Mouse (Mus musculus): ENCODE measurements around the gene Akt1s1. TPM values are rescaled to one million over a fixed set of nuclear protein-coding genes. Genes with fewer than 3 reads are reported as not detected.

Gene Akt1s1
- polyA plus RNA-seq, 1 experiment from 2014 or later, result 69.0 TPM

DNA sequence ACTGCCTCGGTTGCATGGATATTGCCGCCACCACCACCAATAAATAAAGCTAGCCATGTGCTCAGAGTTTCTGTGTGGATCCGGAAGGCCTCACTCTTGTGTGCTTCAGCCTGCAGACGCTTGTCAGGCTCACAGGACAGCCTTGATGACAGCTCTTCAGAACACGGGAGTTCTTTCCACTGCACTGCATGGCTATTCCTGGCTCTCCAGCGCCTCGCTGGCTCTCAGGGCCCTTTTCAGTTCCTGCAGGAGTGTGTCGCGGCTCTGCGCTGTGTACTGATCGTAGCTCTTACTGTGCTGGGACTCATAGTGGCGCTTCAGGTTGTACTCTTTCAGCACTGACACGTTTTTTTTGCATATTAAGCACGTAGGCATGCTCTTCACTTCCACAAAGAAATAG is 29.0 kb downstream of the Akt1s1 start:
- DNase-seq (ENCODE audit: low spot score) (no peak), ATAC-seq (ENCODE audit: low read depth) (no peak)
- Histone ChIP-seq H3K9ac (ENCODE audit: low read depth, low read length) (no peak overlapping the region), H3K4me3 (ENCODE audit: low read depth, low read length) (no peak overlapping the region), H3K9me3 (ENCODE audit: control insufficient read depth, low read length) (no peaks in the 10 kb centered on the region), H3K27ac (replicated peaks; ENCODE audit: low read depth, low read length) (no peak overlapping the region), H3K36me3 (ENCODE audit: control insufficient read depth, insufficient read depth, low read length) (peaks cover 69% of the 10 kb centered on the region), H3K4me1 (ENCODE audit: control insufficient read depth, insufficient read depth, low read length) (no peaks in the 10 kb centered on the region), H3K27me3 (replicated peaks; ENCODE audit: control insufficient read depth, insufficient read depth, low read length) (no peaks in the 10 kb centered on the region), H3K4me2 (ENCODE audit: low read depth, low read length) (no peak overlapping the region)
- WGBS, result 89% methylated on average over 14 of the region's 14 CpGs

GRCm38 (mm10) chr7:44883036-44883435 is 34.2 kb downstream of the Akt1s1 start:
- 95% methylated on average over 3 of the region's 3 CpGs for WGBS

GRCm38 (mm10) chr7:44884637-44885036 is 35.8 kb downstream of the Akt1s1 start:
- 95% methylated on average over 5 of the region's 5 CpGs for WGBS

More at GRCm38 (mm10) chr7:44883036-44883435, 34.2 kb downstream of the Akt1s1 start:
- H3K4me1 ChIP-seq (ENCODE audit: control insufficient read depth, insufficient read depth, low read length), result no peaks in the 10 kb centered on the region
- no peak overlapping the region for H3K27ac ChIP-seq (replicated peaks; ENCODE audit: low read depth, low read length)
- no peak overlapping the region for H3K9ac ChIP-seq (ENCODE audit: low read depth, low read length)
- H3K9me3 ChIP-seq (ENCODE audit: control insufficient read depth, low read length), result no peaks in the 10 kb centered on the region
- peaks cover 85% of the 10 kb centered on the region for H3K36me3 ChIP-seq (ENCODE audit: control insufficient read depth, insufficient read depth, low read length)
- H3K27me3 ChIP-seq (replicated peaks; ENCODE audit: control insufficient read depth, insufficient read depth, low read length), result no peaks in the 10 kb centered on the region
- ATAC-seq (ENCODE audit: low read depth), result no peak
- no peak overlapping the region for H3K4me3 ChIP-seq (ENCODE audit: low read depth, low read length)
- H3K4me2 ChIP-seq (ENCODE audit: low read depth, low read length), result no peak overlapping the region
- DNase-seq (ENCODE audit: low spot score), result no peak

DNA sequence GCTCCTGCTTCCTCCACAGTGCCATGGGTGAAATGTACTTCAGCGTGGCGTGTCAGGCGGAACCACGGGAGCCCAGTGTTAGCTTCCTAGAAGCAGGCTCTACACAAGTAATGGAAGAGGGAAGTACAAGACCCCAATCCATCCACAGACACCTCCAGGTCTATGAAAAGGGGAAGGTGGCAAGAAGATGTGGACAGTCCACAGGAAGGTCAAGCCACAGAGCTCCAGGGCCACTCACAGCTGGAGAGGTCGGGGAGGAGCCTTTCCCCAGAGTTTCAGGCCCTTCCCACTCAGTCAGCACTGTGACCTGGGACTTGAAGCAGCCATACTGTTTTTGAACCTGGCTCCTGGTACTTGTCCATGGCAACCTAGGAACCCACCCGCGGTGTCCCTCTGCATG is 38.2 kb downstream of the Akt1s1 start:
- Histone ChIP-seq H3K36me3 (ENCODE audit: control insufficient read depth, insufficient read depth, low read length) (peaks cover 74% of the 10 kb centered on the region), H3K27ac (replicated peaks; ENCODE audit: low read depth, low read length) (no peak overlapping the region), H3K4me3 (ENCODE audit: low read depth, low read length) (no peak overlapping the region), H3K4me1 (ENCODE audit: control insufficient read depth, insufficient read depth, low read length) (peaks cover 13% of the 10 kb centered on the region), H3K9me3 (ENCODE audit: control insufficient read depth, low read length) (no peaks in the 10 kb centered on the region), H3K4me2 (ENCODE audit: low read depth, low read length) (no peak overlapping the region), H3K27me3 (replicated peaks; ENCODE audit: control insufficient read depth, insufficient read depth, low read length) (no peaks in the 10 kb centered on the region), H3K9ac (ENCODE audit: low read depth, low read length) (0 out of 2 replicates have a peak overlapping the region, but pooled peaks have one; percentile 25)
- 86% methylated on average over 7 of the region's 7 CpGs for WGBS
- ATAC-seq (ENCODE audit: low read depth) (no peak), DNase-seq (ENCODE audit: low spot score) (no peak)

More at GRCm38 (mm10) chr7:44884637-44885036, 35.8 kb downstream of the Akt1s1 start:
- H3K4me3 ChIP-seq (ENCODE audit: low read depth, low read length), result no peak overlapping the region
- no peaks in the 10 kb centered on the region for H3K4me1 ChIP-seq (ENCODE audit: control insufficient read depth, insufficient read depth, low read length)
- no peaks in the 10 kb centered on the region for H3K9me3 ChIP-seq (ENCODE audit: control insufficient read depth, low read length)
- H3K9ac ChIP-seq (ENCODE audit: low read depth, low read length), result no peak overlapping the region
- no peak overlapping the region for H3K4me2 ChIP-seq (ENCODE audit: low read depth, low read length)
- DNase-seq (ENCODE audit: low spot score) (no peak), ATAC-seq (ENCODE audit: low read depth) (no peak)
- peaks cover 85% of the 10 kb centered on the region for H3K36me3 ChIP-seq (ENCODE audit: control insufficient read depth, insufficient read depth, low read length)
- no peak overlapping the region for H3K27ac ChIP-seq (replicated peaks; ENCODE audit: low read depth, low read length)
- H3K27me3 ChIP-seq (replicated peaks; ENCODE audit: control insufficient read depth, insufficient read depth, low read length), result no peaks in the 10 kb centered on the region

GRCm38 (mm10) chr7:44888256-44889105 is 39.7 kb downstream of the Akt1s1 start:
- Histone ChIP-seq H3K9me3 (ENCODE audit: control insufficient read depth, low read length) (no peaks in the 10 kb centered on the region), H3K4me2 (ENCODE audit: low read depth, low read length) (no peak overlapping the region), H3K9ac (ENCODE audit: low read depth, low read length) (no peak overlapping the region), H3K4me3 (ENCODE audit: low read depth, low read length) (no peak overlapping the region), H3K4me1 (ENCODE audit: control insufficient read depth, insufficient read depth, low read length) (peaks cover 18% of the 10 kb centered on the region), H3K27ac (replicated peaks; ENCODE audit: low read depth, low read length) (no peak overlapping the region), H3K36me3 (ENCODE audit: control insufficient read depth, insufficient read depth, low read length) (peaks cover 62% of the 10 kb centered on the region), H3K27me3 (replicated peaks; ENCODE audit: control insufficient read depth, insufficient read depth, low read length) (no peaks in the 10 kb centered on the region)
- ATAC-seq (ENCODE audit: low read depth), result no peak
- no peak for DNase-seq (ENCODE audit: low spot score)
- 89% methylated on average over 12 of the region's 13 CpGs for WGBS

- H3K4me1 ChIP-seq (ENCODE audit: control insufficient read depth, insufficient read depth, low read length), result peaks cover 26% of the 10 kb centered on the region
- no peaks in the 10 kb centered on the region for H3K9me3 ChIP-seq (ENCODE audit: control insufficient read depth, low read length)
- H3K36me3 ChIP-seq (ENCODE audit: control insufficient read depth, insufficient read depth, low read length), result peaks cover 48% of the 10 kb centered on the region
- H3K4me2 ChIP-seq (ENCODE audit: low read depth, low read length), result peak overlapping the region; percentile 95; the same call in 1 of the 2 replicates
- DNase-seq (ENCODE audit: low spot score) (no peak), ATAC-seq (ENCODE audit: low read depth) (no peak)
- no peak overlapping the region for H3K4me3 ChIP-seq (ENCODE audit: low read depth, low read length)
- 0 out of 2 replicates have a peak overlapping the region, but pooled peaks have one; percentile 92 for H3K9ac ChIP-seq (ENCODE audit: low read depth, low read length)
- no peaks in the 10 kb centered on the region for H3K27me3 ChIP-seq (replicated peaks; ENCODE audit: control insufficient read depth, insufficient read depth, low read length)
- no peak overlapping the region for H3K27ac ChIP-seq (replicated peaks; ENCODE audit: low read depth, low read length)
- 93% methylated on average over 6 of the region's 7 CpGs for WGBS
These were observed 41.4 kb downstream of the Akt1s1 start for GRCm38 (mm10) chr7:44890180-44890579.

DNA sequence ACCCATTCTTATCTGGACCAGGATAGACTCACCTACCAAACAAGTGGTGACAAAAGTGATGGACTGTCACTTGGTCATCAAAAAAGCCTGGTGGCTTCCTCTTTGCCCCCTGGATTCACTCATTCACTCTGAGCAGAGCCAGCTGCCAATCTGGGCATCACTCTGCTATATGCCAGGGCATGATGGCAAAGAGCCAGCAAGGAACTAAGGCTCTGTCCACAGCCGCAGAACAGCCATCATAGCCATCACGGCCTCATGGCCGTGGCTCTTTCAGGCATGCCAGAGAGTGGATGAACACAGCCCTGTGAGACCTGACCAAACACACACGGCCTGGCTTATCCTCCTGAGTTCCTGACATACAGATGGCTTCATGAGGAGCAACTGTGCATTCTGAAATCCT is 41.9 kb downstream of the Akt1s1 start:
- WGBS, result 85% methylated on average over 4 of the region's 4 CpGs
- peak overlapping the region; percentile 92; the same call in 1 of the 2 replicates for H3K9ac ChIP-seq (ENCODE audit: low read depth, low read length)
- peak overlapping the region; percentile 95 for H3K4me2 ChIP-seq (ENCODE audit: low read depth, low read length)

DNA sequence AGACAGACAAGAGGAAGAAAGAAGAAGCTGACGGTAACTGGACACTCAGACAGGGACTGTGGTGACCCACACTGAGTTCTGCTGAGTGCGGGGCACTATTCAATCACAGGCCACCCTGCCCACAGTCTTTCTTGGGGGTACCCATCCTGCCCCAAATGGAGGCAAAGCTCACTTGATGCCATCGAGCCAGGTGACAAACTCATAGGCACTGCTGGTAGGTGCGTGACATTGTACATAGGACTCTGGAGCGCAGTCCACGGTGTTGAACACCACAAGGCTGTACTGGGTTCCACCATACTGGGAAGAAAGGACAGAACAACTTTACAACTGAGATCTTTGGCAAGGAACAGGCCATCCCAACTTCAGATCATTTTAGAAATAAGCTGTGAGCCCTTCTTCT is 42.8 kb downstream of the Akt1s1 start:
- Histone ChIP-seq H3K27me3 (replicated peaks; ENCODE audit: control insufficient read depth, insufficient read depth, low read length) (no peaks in the 10 kb centered on the region), H3K4me1 (ENCODE audit: control insufficient read depth, insufficient read depth, low read length) (peaks cover 26% of the 10 kb centered on the region), H3K9me3 (ENCODE audit: control insufficient read depth, low read length) (no peaks in the 10 kb centered on the region), H3K36me3 (ENCODE audit: control insufficient read depth, insufficient read depth, low read length) (peaks cover 35% of the 10 kb centered on the region), H3K27ac (replicated peaks; ENCODE audit: low read depth, low read length) (peak overlapping the region; percentile 99), H3K9ac (ENCODE audit: low read depth, low read length) (peak overlapping the region; percentile 92), H3K4me2 (ENCODE audit: low read depth, low read length) (peak overlapping the region; percentile 95), H3K4me3 (ENCODE audit: low read depth, low read length) (peak overlapping the region; percentile 77)
- WGBS, result 13% methylated on average over 6 of the region's 6 CpGs
- ATAC-seq (ENCODE audit: low read depth), result no peak
- no peak for DNase-seq (ENCODE audit: low spot score)

More for the DNA sequence above, 41.9 kb downstream of the Akt1s1 start:
- Histone ChIP-seq H3K4me1 (ENCODE audit: control insufficient read depth, insufficient read depth, low read length) (peaks cover 26% of the 10 kb centered on the region), H3K27ac (replicated peaks; ENCODE audit: low read depth, low read length) (no peak overlapping the region), H3K4me3 (ENCODE audit: low read depth, low read length) (peak overlapping the region; percentile 77; the same call in 1 of the 2 replicates), H3K36me3 (ENCODE audit: control insufficient read depth, insufficient read depth, low read length) (peaks cover 42% of the 10 kb centered on the region), H3K27me3 (replicated peaks; ENCODE audit: control insufficient read depth, insufficient read depth, low read length) (no peaks in the 10 kb centered on the region), H3K9me3 (ENCODE audit: control insufficient read depth, low read length) (no peaks in the 10 kb centered on the region)
- DNase-seq (ENCODE audit: low spot score) (no peak), ATAC-seq (ENCODE audit: low read depth) (no peak)
